Mouse (Mus musculus): ENCODE results near the gene Elmod2.
"Not testable (repeated sequence)": the region's sequence is repeated elsewhere in the genome, so short reads cannot be mapped to it uniquely, and the experiment has no call there.

Elmod2 gene

DNA sequence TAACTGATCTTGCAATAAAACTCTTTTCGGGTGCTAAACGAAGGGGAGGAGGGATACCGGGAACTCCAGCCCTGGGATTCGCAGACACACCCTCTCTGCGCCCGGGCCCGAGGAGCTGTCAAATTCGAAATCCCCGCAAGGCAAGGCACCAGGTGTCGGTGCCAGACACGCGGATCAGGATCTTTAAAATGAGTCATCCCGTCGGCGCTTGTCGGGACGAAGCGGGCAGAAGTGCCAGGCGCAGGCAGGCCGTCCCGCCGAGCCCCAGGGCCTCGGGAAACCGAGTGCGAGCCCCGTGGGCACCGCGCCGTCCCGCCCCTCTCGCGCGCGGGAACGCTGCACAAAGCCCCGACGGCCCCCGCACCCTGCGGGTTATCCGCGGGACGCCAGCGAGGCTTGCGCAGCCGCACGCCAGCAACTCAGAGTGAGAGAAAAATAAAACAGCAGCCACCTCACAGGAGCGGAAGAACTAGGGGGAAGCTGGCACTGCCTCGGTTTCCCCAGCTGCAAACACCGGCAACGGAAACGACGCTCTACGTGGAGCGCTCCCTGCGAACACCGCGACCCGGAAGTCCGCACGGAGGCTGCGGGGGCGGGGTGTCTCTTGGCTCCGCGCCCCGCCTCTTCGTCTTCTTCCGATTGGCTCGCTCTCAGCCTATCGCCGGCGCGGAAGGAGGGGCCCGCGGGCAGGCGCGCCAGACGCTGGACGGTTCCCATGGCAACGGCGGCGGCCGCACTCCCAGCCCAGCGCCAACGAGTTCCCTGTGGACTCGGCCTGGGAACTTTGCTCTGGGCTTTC, at the start of gene Elmod2:
TSS of gene Elmod2 (minus strand) at position 588 of the 799 bp plus-strand sequence.
- DNase-seq (ENCODE audit: low read depth, low spot score) = peak; percentile 91

DNA sequence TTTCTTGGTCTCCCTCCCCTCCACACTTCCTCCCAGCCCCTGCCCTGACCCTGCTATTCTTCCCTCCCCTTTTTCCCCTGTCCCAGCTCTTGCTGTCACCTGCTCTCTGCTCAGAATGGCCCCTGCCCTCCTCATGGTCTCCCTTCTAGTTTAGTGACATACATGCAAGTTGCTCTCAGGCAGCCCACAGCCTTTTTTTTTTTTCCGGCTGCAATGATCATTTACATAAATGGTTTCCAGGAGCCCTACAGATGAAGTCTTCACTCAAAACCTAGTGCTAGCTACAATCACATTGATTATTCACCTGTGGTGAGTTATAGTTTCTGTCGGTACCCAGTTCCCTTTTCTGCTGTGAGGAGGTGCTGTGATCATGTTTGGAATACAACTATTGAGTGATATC, 48.7 kb upstream of the Elmod2 start:
- DNase-seq (ENCODE audit: low read depth, low spot score) = no peak

DNA sequence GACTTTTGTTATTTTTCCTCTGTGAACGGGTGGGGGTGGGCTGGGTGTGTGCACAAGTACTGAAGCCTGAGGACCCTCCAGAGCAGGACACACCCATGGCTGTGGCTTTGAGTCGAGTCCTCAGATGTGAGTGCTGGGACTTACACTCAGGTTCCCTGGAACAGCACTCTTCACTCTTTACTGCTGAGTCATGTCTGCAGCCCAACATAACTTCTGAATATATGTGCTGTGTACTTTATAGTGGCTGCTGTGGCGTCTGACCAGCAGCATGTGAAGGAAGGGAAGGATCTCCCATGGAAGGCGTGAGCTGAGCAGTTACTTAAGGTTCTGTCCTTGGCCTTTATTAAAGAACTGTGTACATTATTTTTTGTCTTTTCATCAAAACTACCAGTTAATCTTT, 47.9 kb upstream of the Elmod2 start:
- DNase-seq (ENCODE audit: low read depth, low spot score) = no peak

DNA sequence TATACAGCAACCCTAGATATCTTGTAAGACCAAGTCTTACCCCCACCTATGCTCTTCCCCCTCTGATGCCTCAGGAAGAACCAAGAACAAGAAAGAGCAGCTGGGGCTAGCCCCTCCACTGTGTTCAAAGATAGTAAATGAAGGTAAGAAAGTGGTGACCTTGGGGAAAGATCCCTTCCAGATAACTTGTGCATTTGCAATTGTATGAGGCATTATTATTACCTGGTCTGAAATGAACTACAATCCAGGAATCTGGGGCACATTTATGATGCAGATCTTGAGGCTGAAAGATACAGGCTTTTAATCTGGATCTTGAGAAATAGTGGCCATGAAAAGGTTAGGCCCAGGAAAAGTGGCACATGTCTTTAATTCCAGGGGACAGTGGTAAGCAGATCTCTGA, 44.9 kb upstream of the Elmod2 start:
- no peak for DNase-seq (ENCODE audit: low read depth, low spot score)

DNA sequence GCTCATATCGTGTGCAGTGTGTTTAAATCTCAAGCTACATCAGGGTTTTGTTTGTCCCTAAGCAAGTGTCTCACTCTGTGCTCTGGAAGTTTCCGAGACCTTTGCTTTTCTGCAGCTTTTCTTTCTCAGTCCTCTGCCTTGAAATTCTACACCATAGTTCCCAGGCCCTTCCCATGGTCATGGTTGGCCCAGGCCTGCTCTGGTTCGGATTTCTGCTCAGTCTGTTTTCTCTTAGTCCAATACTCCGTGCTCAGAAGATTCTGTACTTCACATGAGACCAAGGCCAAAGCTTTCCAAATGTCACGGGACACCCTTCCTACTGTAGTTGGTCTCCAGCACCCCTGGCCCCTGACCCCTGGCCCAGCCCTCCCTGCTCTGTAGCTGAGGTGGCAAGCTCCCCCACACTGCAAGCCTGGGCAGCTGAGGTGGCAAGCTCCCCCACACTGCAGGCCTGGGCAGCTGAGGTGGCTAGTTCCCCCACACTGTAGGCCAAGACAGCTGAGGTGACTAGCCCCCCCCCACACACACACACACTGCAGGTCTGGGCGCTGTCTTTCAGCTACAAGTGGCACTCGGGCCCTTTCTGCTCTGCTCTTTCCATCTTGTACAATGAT, 31.0 kb upstream of the Elmod2 start:
- no peak for DNase-seq (ENCODE audit: low read depth, low spot score)

DNA sequence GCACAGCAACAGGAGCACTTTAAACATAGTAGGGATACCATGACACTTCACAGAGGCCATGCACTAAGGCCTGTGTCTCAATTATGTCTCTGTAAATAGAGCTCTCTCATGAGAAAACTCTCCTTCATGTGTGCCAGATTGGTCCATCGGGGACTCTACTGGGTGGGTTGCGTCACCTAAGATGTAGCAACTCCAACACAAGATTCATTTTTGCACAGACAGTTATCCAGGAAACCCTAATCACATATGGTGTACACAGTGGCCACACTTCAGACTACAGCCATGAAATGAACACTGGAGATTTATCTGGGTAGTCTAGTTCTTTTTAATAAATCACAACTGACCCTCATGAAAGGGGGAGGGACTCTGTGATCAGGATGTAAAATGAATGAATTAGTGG, 19.0 kb upstream of the Elmod2 start:
- no peak for DNase-seq (ENCODE audit: low read depth, low spot score)

DNA sequence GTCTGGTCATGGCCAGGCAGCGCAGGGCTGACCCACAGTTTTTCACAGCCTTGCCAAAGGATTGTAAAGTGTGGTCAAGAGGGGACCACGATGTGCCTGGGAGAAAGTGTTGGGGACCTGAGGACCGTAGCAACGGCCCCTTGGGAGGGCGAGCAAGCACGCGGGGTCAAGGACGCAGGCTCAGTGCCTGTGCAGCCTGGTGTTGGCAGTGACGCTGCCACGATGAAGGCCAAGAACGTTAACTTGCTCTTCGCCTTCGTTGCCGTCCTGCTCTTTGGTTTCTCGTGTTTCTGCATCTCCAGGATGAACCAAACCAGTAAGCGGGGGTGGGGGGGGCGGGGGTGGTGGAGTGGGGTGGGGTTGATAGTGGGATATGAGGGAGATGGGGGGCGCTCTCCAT, 16.0 kb upstream of the Elmod2 start, which contains the start of gene Mgat4d:
TSS of gene Mgat4d (plus strand) at position 209 of the 400 bp plus-strand sequence.
- DNase-seq (ENCODE audit: low read depth, low spot score) = no peak

DNA sequence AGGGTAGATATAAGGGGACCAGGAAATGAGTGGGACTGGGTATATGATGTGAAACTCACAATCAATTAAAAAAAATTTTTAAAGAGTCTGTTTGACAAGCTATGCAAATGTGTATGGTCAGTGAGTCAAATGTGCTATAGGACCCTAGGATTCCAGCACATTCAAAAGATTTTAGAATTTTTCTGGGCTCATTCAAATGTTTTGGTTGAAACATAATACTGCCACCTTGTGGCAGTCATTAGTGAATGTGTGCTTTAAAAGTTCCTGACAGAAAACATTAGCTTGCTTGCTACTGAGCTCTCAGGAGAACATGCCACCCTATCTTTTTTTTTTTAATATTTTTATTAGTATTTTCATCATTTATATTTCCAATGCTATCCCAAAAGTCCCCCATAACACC, 10.4 kb upstream of the Elmod2 start:
- no peak for DNase-seq (ENCODE audit: low read depth, low spot score)

DNA sequence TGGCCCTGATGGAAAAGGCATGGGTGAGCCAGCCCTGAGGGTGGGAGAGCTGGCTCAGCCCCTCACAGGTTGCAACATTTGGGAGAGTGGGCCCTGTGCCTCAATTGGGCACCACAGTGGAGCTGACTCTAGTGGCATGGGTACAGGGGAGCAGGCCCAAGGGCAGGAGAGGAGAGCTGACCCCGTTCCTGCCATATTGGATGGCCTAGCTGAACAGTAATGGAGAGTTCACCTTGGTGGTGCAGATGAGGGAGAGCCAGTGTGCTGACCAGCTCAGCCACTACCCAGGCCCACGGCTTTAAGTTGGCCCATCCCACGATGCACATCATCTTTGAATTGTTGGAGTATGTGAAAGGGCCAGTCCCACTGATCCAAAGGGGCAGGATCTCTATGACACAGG, 9.8 kb upstream of the Elmod2 start:
- no peak for DNase-seq (ENCODE audit: low read depth, low spot score)

DNA sequence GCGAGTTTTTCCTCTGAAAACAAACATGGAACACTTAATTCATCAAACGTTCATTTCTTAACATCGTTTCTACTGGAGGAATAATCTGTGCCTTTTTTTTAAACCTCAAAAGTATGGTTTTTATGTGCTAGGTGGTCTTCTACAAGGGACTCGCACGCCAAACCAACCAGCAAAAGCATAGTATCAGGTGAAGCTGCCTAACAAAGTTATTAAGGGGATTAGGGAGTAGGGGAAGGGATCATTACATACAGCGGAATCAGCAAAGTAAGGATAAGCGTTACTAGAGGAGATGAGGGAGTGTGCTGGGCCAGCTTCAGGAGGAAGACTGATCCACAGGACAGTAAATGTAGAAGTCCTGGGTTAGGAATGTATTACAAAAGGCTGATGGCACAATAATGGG, 578 bp upstream of the Elmod2 start:
- DNase-seq (ENCODE audit: low read depth, low spot score) = no peak

DNA sequence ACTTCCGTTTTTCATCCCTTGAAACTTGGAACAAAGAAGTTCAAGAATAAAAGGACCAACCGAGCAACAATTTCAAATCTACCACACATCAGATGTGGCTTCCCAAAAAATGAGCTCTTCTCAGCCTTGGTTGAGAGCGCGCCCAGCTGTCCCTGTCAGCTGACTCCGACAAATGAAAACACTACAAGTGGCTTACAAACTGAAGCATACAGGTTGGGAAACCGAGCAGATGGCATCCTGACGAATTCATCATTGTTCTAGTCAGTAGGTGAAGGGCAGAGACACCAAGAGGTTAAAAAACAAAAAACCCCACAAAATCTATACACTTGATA, 753 bp downstream of the Elmod2 start:
- no peak for DNase-seq (ENCODE audit: low read depth, low spot score)

DNA sequence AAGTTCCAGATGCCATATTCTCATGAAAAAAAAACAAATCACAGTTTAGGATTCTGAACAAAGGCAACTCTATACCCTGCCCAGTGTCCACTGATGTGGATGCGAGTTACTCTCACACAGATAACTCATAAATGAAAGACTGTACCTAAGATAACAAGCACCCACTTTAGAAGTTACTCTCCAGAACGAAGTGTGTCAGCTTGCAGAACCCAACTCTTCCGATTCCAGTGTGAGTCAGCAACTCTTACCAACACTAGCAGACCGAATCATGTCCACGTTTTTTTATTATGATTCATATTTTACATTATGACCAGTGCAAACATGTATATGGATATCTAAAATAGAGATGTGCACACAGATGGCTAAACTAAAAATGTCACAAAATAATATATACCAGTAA, 4.4 kb downstream of the Elmod2 start:
- DNase-seq (ENCODE audit: low read depth, low spot score) = no peak

DNA sequence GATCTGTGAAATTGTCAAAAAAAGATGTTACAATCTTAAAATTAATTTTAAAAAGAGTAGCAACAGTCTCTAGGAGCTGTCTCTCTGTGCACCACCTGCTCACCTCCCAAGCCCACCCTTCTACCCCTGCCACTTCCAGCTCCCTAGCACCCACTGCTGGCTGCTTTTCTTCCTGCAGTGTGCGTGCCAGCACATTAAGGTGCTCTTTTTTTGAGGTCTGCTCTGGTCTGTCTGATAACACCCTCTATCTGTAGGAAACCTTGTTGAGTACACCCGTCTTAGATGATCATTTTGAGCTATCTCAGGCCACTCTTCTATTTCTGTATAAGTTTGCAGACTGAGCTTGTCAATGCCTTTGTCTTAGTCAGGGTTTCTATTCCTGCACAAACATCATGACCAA, 9.2 kb downstream of the Elmod2 start:
- DNase-seq (ENCODE audit: low read depth, low spot score) = no peak

DNA sequence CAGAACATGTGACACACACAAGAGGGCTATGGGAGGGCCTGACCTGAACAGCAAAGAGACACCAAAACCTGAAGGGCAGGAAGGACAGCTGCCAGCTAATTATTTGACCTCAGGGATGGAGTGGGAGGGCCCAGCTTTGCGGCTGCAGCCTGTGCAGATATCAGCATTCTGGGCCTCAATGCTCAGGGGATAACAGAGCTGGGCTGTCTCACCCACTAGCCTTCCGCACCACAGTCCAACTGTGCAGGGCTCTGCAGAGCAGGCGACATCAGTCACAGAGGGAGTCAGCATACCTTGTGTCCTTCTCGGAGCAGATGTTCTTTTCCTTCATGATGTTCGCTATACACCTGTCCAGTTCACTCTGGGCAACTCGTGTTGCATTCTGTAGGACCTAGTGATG, 9.9 kb downstream of the Elmod2 start:
- DNase-seq (ENCODE audit: low read depth, low spot score) = no peak

DNA sequence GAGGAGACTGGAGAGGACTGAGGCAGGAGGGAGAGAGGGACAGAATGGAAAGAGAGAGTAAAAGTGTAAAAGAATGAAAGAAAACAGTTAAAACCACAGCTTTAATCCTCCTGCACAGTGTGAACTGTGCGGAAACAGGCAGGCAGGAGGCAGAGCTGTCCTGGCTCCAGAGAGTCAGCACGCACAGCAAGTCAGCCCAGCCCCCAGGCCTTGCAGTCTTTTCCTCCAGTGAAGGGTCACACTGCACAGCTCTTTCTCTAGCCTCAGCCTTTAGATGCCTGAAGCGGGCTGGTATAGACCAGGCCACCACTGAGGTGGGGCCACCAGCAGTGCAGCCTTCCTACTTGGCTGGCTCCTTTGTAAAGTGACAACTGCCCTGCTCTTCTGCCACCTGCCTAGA, 11.7 kb downstream of the Elmod2 start:
- no peak for DNase-seq (ENCODE audit: low read depth, low spot score)

DNA sequence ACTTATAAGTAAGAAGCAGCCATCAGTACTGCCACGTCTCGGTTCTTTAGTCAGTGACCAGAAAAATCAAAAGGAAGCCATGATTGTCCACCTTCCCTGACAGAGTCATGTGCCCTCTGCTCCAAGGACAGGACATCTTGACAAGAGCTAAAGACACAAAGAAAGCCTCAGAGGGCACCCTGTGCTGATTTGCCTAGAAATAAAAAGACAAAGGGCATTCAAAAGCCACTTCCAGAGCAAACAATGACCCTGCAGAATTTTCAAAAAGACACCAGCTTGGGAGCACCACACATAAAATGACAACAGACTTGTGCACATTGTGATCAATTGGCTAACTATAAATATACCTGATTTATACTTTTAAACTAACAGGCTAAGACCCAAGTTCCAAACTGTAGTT, 16.6 kb downstream of the Elmod2 start:
- no peak for DNase-seq (ENCODE audit: low read depth, low spot score)

DNA sequence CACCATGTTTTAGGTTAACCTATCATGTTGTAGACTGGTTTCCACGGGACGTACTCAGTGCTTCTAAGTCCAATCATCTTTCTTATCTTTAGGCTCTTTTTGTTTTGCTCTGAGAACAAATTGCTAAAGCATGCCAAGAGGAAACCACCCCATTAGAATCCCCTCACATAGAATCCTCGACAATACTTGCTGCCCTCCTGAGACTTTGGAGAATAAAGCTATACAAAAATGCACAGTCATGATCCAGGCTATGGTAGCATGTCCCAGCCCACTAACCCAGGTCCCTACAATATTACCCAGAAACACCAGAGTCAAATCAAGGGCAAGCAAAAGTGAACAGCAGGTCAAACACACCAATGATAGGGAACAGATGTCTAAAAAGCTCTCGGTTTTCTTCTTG, 17.2 kb downstream of the Elmod2 start:
- not testable (repeated sequence) for DNase-seq (ENCODE audit: low read depth, low spot score)

DNA sequence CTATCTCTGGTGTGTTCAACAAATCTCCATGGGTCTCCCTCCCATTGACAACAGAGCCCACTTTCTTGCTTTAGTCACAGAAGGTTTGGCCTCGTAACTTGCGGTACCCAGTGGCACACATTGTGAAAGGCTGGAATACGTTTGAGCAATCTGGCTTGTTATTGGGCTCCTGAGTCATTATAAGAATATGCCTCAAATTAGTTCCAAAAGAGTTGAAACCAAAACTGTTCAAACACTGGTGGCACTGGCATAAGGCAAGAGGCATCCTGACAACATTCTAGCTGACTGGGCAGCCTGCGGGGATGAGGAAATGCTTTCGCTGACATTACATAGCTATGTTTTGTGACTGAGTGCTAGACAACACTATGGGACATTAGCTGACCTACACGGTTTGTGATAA, 22.4 kb downstream of the Elmod2 start:
- DNase-seq (ENCODE audit: low read depth, low spot score) = no peak

DNA sequence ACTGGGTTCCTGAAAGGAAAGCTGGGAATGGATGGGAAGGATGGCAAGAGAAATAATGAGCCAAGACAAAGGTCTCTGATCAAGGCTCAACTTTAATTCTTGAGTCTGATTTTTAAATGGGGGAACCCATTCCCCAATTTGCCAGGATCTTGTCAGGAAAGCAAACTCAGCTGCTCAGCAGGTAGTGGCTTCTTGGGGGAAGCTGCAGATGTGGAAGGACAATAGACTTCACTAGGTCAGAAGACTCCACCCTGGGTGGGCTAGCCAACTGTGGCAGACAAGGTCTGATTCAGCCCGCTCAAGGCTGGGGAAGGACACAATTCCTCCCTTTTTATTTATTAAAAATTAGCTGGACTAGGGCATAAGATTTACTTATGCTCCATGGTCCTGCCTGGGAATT, 27.3 kb downstream of the Elmod2 start:
- DNase-seq (ENCODE audit: low read depth, low spot score) = no peak

DNA sequence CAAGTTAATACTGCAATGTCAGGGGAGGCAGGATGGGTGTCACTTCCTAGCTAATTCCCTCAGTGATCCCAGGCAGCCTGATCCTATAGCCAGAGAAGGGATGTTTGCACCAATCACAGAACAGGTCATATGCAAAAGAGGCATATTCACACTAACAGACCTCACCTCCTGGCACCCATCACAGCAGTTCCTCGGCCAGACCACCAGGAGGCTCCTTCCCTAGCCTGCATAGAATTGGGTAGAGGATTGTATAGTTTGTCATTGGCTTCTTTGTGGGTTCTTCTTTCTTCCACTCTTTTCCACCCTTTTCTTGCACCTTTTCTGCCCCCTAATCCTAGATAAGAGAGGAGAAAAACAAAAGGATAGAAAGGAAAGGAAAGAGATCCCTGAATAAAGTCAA, 32.2 kb downstream of the Elmod2 start:
- DNase-seq (ENCODE audit: low read depth, low spot score) = no peak

DNA sequence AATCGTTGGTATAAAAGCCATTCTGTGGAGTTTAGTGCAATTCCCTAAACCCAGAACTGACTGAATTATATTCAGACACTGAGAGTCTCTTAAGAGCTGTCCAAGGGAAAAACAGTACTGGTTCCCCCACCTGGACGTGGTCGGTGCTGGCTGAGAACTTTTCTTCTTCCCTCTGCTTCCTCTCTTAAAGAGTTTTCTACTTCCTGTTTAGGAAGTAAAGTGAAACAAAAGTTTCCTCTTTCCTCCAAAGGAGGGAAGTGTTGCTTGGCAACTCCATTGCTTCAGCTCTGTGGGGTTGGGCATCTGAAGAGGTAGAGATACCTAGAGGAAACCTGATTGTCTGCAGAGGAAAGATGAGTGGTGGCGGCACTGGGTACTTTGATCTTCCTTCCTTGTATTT, 34.9 kb downstream of the Elmod2 start:
- DNase-seq (ENCODE audit: low read depth, low spot score) = no peak

DNA sequence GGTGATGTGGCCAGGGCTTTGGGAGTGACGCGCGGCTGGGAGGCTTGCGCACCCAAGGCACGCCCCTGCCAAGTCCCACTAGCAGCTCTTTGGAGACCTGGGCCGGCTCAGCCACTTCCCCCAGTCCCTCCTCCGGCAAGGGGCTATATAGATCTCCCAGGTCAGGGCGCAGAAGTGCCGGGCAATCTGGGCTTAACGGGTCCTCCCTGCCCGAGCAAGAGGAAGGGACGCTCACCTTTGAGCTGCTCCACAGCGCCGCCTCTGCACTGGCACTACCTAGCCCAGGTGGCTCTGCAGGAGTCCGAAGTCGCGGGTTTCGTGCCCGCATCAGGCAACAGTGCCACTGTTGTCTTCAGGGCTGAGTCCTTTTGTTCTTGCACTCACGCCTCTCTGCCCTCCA, 42.1 kb downstream of the Elmod2 start, which contains the start of gene Ucp1:
TSS of gene Ucp1 (plus strand) at position 177 of the 400 bp plus-strand sequence.
- DNase-seq (ENCODE audit: low read depth, low spot score) = no peak

DNA sequence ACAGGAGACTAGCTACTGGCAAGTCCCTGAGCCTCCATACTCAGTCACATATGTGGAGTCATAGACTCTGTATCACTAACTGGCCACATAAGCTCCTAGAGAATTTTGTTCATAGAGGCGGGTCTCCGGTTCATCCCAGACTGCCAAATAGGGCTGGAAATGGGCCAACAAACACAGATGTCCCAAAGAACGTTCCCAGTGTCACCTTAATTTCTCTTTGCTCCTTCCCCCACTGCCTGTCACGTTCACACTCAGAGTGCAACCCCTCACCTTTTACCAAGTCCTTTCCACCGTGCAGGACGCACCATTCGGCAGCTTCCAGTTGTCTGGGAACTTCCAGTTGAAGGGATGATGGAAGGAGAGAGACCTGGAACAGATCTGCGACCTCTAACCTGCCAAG, 46.9 kb downstream of the Elmod2 start:
- no peak for DNase-seq (ENCODE audit: low read depth, low spot score)

DNA sequence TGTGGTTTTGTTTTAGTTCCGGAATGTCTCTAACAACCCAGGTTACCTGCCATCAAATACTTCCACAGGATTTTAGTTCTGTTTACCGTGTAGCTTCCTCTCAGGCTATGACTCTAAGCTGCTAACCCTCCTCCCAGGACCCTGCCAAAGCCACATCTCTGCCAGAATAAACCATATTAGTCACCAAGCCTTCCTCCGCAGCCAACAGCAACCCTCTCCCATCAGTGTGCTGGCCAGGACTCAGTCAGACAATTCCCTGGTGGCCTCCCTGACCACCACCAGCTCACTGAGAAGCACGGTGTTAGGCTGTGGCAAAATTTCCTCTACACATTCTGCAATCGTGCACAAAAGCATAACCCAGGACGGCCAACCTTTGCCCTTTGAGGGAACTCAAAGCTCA, 53.9 kb downstream of the Elmod2 start:
- DNase-seq (ENCODE audit: low read depth, low spot score) = no peak

Data from c-Kit-negative CD71-positive TER-119-positive erythroid progenitor cells, embryonic 14.5 days (primary cell).